In genomic region chr16:92439775-92440174, GRCm38 (mm10) we compare ENCODE assay signal across 14 mouse cellular contexts. TPM values are rescaled to one million over a fixed set of nuclear protein-coding genes. Genes with fewer than 3 reads are reported as not detected.
"Had no signal": no experiment of that assay in that cellular context is flagged by ENCODE, and none has a peak within 500 bp of the region (broad histone marks: within the 10 kb centered on the region; RNA-seq: fewer than 3 reads in every experiment).

No protein-coding gene starts in this region.

- H3K4me2 ChIP-seq: limb, embryonic 13.5 days; midbrain, embryonic 11.5 days; neural tube, embryonic 15.5 days had no signal

- H3K27ac ChIP-seq: layer of hippocampus, adult 2 months; liver, embryonic 14.5 days; neural tube, embryonic 15.5 days had no signal

- H3K9me3 ChIP-seq: limb, embryonic 13.5 days; neural tube, embryonic 15.5 days had no signal

- H3K4me3 ChIP-seq: layer of hippocampus, adult 2 months; limb, embryonic 13.5 days; myocyte; neural tube, embryonic 15.5 days had no signal

- H3K36me3 ChIP-seq: neural tube, embryonic 15.5 days had no signal

- H3K27me3 ChIP-seq: limb, embryonic 13.5 days; neural tube, embryonic 15.5 days had no signal

- H3K9ac ChIP-seq: limb, embryonic 13.5 days; liver, embryonic 14.5 days; neural tube, embryonic 15.5 days had no signal

- DNase-seq: kidney, adult 9 months; kidney, postnatal 10 days; kidney, postnatal 4 days; left cerebral cortex, postnatal 4 days; lung, adult 18-20 months; right cerebral cortex, adult 18-20 months; right cerebral cortex, postnatal 25 days; thymus, postnatal 4 days had no signal

RNA-seq across cellular contexts. Expression of gene Clic6, which starts 45.8 kb away (rescaled TPM):
- polyA plus RNA-seq: myocyte had no signal
